Mouse (Mus musculus): ENCODE results near the gene Jund.

- TF ChIP-seq POLR2A (IDR thresholded peaks at IDR 0.05; ENCODE audit: borderline replicate concordance, low read depth, low read length): no peak
- no peak for TF ChIP-seq CTCF (IDR thresholded peaks at IDR 0.05; ENCODE audit: low read depth, low read length)
Measured at GRCm38 (mm10) chr8:70657214-70657613, 41.5 kb upstream of the Jund start.

Measured in bone marrow macrophage, adult 2 months (primary cell).